31 mouse cellular contexts compared by ENCODE assay signal in genomic region chr9:86720794-86721193, GRCm38 (mm10). TPM values are rescaled to one million over a fixed set of nuclear protein-coding genes. Genes with fewer than 3 reads are reported as not detected.
A peak's percentile ranks its signal among the peaks of the same experiment; 100 is the strongest.
DNase-seq lines count a peak whose midpoint lies in the region; ATAC-seq and TF ChIP-seq lines count a peak whose summit lies in the region.
"Had no signal": no experiment of that assay in that cellular context is flagged by ENCODE, and none has a peak within 500 bp of the region (broad histone marks: within the 10 kb centered on the region; RNA-seq: fewer than 3 reads in every experiment).

No protein-coding gene starts in this region.

- intact Hi-C loops in left cerebral cortex, postnatal 36 days (cut with DNase I): no loop called here

- DNase-seq in heart, adult 11 months: peak; percentile 64
- no peak for DNase-seq in heart, adult 9 months (ENCODE audit: low spot score in 2 of 2)
- DNase-seq in CH12.LX (ENCODE audit: extremely low read depth): peak; percentile 24
- DNase-seq in R1 (ENCODE audit: low read depth, low spot score): peak; percentile 48
- DNase-seq in layer of hippocampus, adult 11-12 months (ENCODE audit: low spot score): no peak
- DNase-seq in left cerebral cortex, postnatal 36 days (ENCODE audit: low spot score in 2 of 2): no peak
- DNase-seq: adrenal gland, adult 2 months; adrenal gland, postnatal 14 days; cerebellum, adult 11 months; cerebellum, adult 2 months; cerebellum, adult 9-11 months; cerebellum, postnatal 25 days; gastrocnemius, postnatal 36 days; heart, postnatal 10 days; heart, postnatal 36 days had no signal

- TF ChIP-seq EP300 in CH12.LX (IDR thresholded peaks at IDR 0.05; ENCODE audit: low read length): no peak

- in situ Hi-C loops in CH12.LX (cut with MboI; ENCODE audit: low pct_ligation_motif_present, low pct_unique_long_range_greater_than_20kb, low sequenced_read_pairs): no loop called here

- peaks cover 0 to 3% of the 10 kb centered on the region in 2 experiments; a peak in 2 of 4 replicates for H3K4me1 ChIP-seq in CH12.LX (ENCODE audit: control insufficient read depth in 1 of 2, insufficient read depth in 2 of 2)
- H3K4me1 ChIP-seq in intestine, embryonic 16.5 days (ENCODE audit: control insufficient read depth, insufficient read depth, low read length): no peaks in the 10 kb centered on the region; the same call in 1 of the 2 replicates
- H3K4me1 ChIP-seq: embryonic facial prominence, embryonic 12.5 days; embryonic facial prominence, embryonic 15.5 days; heart, embryonic 15.5 days; hindbrain, embryonic 10.5 days had no signal

- 78% methylated on average over 2 of the region's 2 CpGs for WGBS in intestine, embryonic 16.5 days

- no peak overlapping the region for H3K4me2 ChIP-seq in CH12.LX (ENCODE audit: insufficient read depth, low read depth, poor library complexity, severe bottlenecking)
- no peak overlapping the region for H3K4me2 ChIP-seq in intestine, embryonic 16.5 days (ENCODE audit: low read depth, low read length)
- H3K4me2 ChIP-seq: embryonic facial prominence, embryonic 12.5 days; embryonic facial prominence, embryonic 15.5 days; forebrain, embryonic 12.5 days; forebrain, embryonic 15.5 days; heart, embryonic 12.5 days; heart, embryonic 15.5 days; hindbrain, embryonic 14.5 days had no signal

- H3K9ac ChIP-seq in CH12.LX (ENCODE audit: insufficient read depth, low read depth): no peak overlapping the region
- H3K9ac ChIP-seq in intestine, embryonic 16.5 days (ENCODE audit: low read depth, low read length): no peak overlapping the region
- H3K9ac ChIP-seq: embryonic facial prominence, embryonic 12.5 days; embryonic facial prominence, embryonic 15.5 days; forebrain, embryonic 12.5 days; forebrain, embryonic 15.5 days; heart, embryonic 12.5 days; heart, embryonic 15.5 days; hindbrain, embryonic 14.5 days had no signal

- dilution Hi-C loops in CH12.LX (cut with MboI; ENCODE audit: extremely low pct_ligation_motif_present, extremely low pct_unique_long_range_greater_than_20kb, low sequenced_read_pairs): no loop called here

- H3K9me3 ChIP-seq in CH12.LX (replicated peaks; ENCODE audit: low read length): no peaks in the 10 kb centered on the region
- no peaks in the 10 kb centered on the region for H3K9me3 ChIP-seq in intestine, embryonic 16.5 days (ENCODE audit: control insufficient read depth, low read length)
- H3K9me3 ChIP-seq: embryonic facial prominence, embryonic 12.5 days; embryonic facial prominence, embryonic 15.5 days; forebrain, embryonic 12.5 days; forebrain, embryonic 15.5 days; G1E; heart, embryonic 12.5 days; heart, embryonic 15.5 days; hindbrain, embryonic 10.5 days had no signal

- TF ChIP-seq CTCF in CH12.LX (conservative IDR thresholded peaks at IDR 0.05 in 1 of 2, IDR thresholded peaks at IDR 0.05 in 1 of 2; ENCODE audit: low read depth in 2 of 2, low read length in 2 of 2): no peak

- no peaks in the 10 kb centered on the region for H3K79me2 ChIP-seq in CH12.LX (replicated peaks; ENCODE audit: control insufficient read depth, extremely low read depth, insufficient read depth, poor library complexity, severe bottlenecking)

- no peak for TF ChIP-seq RAD21 in CH12.LX (IDR thresholded peaks at IDR 0.05; ENCODE audit: low read depth, low read length)

- H3K36me3 ChIP-seq in CH12.LX (replicated peaks in 1 of 2; ENCODE audit: control insufficient read depth in 1 of 2, insufficient read depth in 1 of 2, low read length in 1 of 2): no peaks in the 10 kb centered on the region
- no peaks in the 10 kb centered on the region for H3K36me3 ChIP-seq in intestine, embryonic 16.5 days (ENCODE audit: control insufficient read depth, insufficient read depth, low read length)
- H3K36me3 ChIP-seq: embryonic facial prominence, embryonic 12.5 days; embryonic facial prominence, embryonic 15.5 days; forebrain, embryonic 12.5 days; forebrain, embryonic 15.5 days; G1E; heart, embryonic 12.5 days; heart, embryonic 15.5 days; hindbrain, embryonic 10.5 days had no signal

- H3K27me3 ChIP-seq in CH12.LX (replicated peaks): no peaks in the 10 kb centered on the region
- H3K27me3 ChIP-seq in intestine, embryonic 16.5 days (replicated peaks; ENCODE audit: control insufficient read depth, insufficient read depth, low read length): no peaks in the 10 kb centered on the region
- H3K27me3 ChIP-seq: embryonic facial prominence, embryonic 12.5 days; embryonic facial prominence, embryonic 15.5 days; forebrain, embryonic 12.5 days; forebrain, embryonic 15.5 days; heart, embryonic 12.5 days; heart, embryonic 15.5 days had no signal

- no peak for TF ChIP-seq POLR2A in CH12.LX (IDR thresholded peaks at IDR 0.05; ENCODE audit: low read depth, low read length)

- no peak overlapping the region for H3K4me3 ChIP-seq in CH12.LX (replicated peaks in 1 of 3; ENCODE audit: low read depth in 2 of 3, low read length in 2 of 3, poor library complexity in 1 of 3)
- H3K4me3 ChIP-seq in intestine, embryonic 16.5 days (ENCODE audit: low read length): no peak overlapping the region
- H3K4me3 ChIP-seq: embryonic facial prominence, embryonic 12.5 days; embryonic facial prominence, embryonic 15.5 days; erythroblast, embryonic 14.5 days; forebrain, embryonic 12.5 days; forebrain, embryonic 15.5 days; heart, embryonic 12.5 days; heart, embryonic 15.5 days; hindbrain, embryonic 10.5 days had no signal

- no peak overlapping the region for H3K27ac ChIP-seq in CH12.LX (ENCODE audit: insufficient read depth, low read depth)
- H3K27ac ChIP-seq in intestine, embryonic 16.5 days (ENCODE audit: low read length): no peak overlapping the region
- H3K27ac ChIP-seq: embryonic facial prominence, embryonic 12.5 days; embryonic facial prominence, embryonic 15.5 days; forebrain, embryonic 12.5 days; forebrain, embryonic 15.5 days; heart, embryonic 15.5 days; hindbrain, embryonic 10.5 days; hindbrain, embryonic 14.5 days; hindbrain, postnatal 0 days had no signal

- no peak for ATAC-seq in intestine, embryonic 16.5 days
- ATAC-seq: CD4-positive, CD25-positive, alpha-beta regulatory T cell, adult 4 months; forebrain, embryonic 15.5 days; hindbrain, postnatal 0 days; inflammation-experienced regulatory T-cells, adult 6 months had no signal

TF ChIP-seq in CH12.LX, 34 proteins besides CTCF, POLR2A, EP300 and RAD21:
- TF ChIP-seq SIN3A (IDR thresholded peaks at IDR 0.05; ENCODE audit: low read length) (no peak), MAX (IDR thresholded peaks at IDR 0.05; ENCODE audit: low read length) (no peak), JUND (conservative IDR thresholded peaks at IDR 0.05; ENCODE audit: low read depth, low read length) (no peak)

RNA-seq across cellular contexts. Expression of gene Prss35, which starts 22.7 kb away (rescaled TPM):
- total RNA-seq in CH12.LX (2012; rRNA removed): not detected in 2 replicates
- not detected in 2 replicates for total RNA-seq in CH12.LX (2014; rRNA removed)
- not detected in 2 replicates for polyA plus RNA-seq in CH12.LX (2012; ENCODE audit: insufficient read length, low read depth)
- 1 to 10 TPM; 2.3 to 3.6 TPM for total RNA-seq in left cerebral cortex, postnatal 36 days (2021)
- polyA plus RNA-seq in intestine, embryonic 16.5 days (2015; fragmentation: Nextera tagmentation; extraction: Ambion mirVana): 15.2 and 16.0 TPM in 2 replicates
- total RNA-seq: common myeloid progenitor, adult 5-6 weeks; granulocyte monocyte progenitor cell, adult 5-6 weeks had no signal
- polyA plus RNA-seq: CD4-positive, CD25-positive, alpha-beta regulatory T cell, adult 4 months; erythroblast, embryonic 14.5 days; G1E; inflammation-experienced regulatory T-cells, adult 6 months had no signal

RNA-seq across cellular contexts. Expression of gene Me1, which starts 25.0 kb away (rescaled TPM):
- total RNA-seq in CH12.LX (2012; rRNA removed) (6.7 and 9.4 TPM in 2 replicates), CH12.LX (2014; rRNA removed) (16.7 TPM in 2 replicates)
- 38.6 and 39.9 TPM in 2 replicates for polyA plus RNA-seq in CH12.LX (2012; ENCODE audit: insufficient read length, low read depth)
- 10 to 100 TPM; 46.3 to 57.0 TPM for total RNA-seq in left cerebral cortex, postnatal 36 days (2021)
- polyA plus RNA-seq in intestine, embryonic 16.5 days (2015; fragmentation: Nextera tagmentation; extraction: Ambion mirVana): 23.5 and 23.9 TPM in 2 replicates
- total RNA-seq: granulocyte monocyte progenitor cell, adult 5-6 weeks had no signal
- polyA plus RNA-seq: CD4-positive, CD25-positive, alpha-beta regulatory T cell, adult 4 months had no signal

Comparison
In these comparisons a context has a peak if more than half of its experiments do, and no peak if none do; other contexts are left out.
1. DNase-seq: peak in heart, adult 11 months (single experiment), CH12.LX (single experiment) and R1 (single experiment); none in heart, adult 9 months (0 of 2), layer of hippocampus, adult 11-12 months (single experiment) and left cerebral cortex, postnatal 36 days (0 of 2).